Mouse (Mus musculus) cerebral cortex, adult 2 months (tissue): Measurements from ENCODE around the gene Tube1.

Source experiments
- WGBS: fragments of 180-500 bp; shearing (Covaris S2); methylation state at CpG from one replicate; pipeline ENCODE4 v1.1.7; 2018; 5-methylcytosine and 5-hydroxymethylcytosine counted together

Gene Tube1

GRCm38 (mm10) chr10:39167611-39168010 lies 33.8 kb downstream of the Tube1 start:
- WGBS, result 89% methylated on average over 11 of the region's 11 CpGs

GRCm38 (mm10) chr10:39169642-39170041 lies 35.9 kb downstream of the Tube1 start:
- 53% methylated on average over 9 of the region's 9 CpGs for WGBS

- WGBS, result 8% methylated on average over 8 of the region's 8 CpGs
These were observed 36.4 kb downstream of the Tube1 start for GRCm38 (mm10) chr10:39170181-39170580.

- 2% methylated on average over 6 of the region's 6 CpGs for WGBS
These were observed 36.9 kb downstream of the Tube1 start for GRCm38 (mm10) chr10:39170706-39171105.

GRCm38 (mm10) chr10:39171134-39171533 lies 37.4 kb downstream of the Tube1 start:
- 0% methylated on average over 19 of the region's 19 CpGs for WGBS

GRCm38 (mm10) chr10:39171603-39172539 lies 38.1 kb downstream of the Tube1 start:
- WGBS, result 9% methylated on average over 26 of the region's 26 CpGs

- 52% methylated on average over 6 of the region's 6 CpGs for WGBS
These were observed 38.8 kb downstream of the Tube1 start for GRCm38 (mm10) chr10:39172540-39172931.

GRCm38 (mm10) chr10:39173077-39173476 lies 39.3 kb downstream of the Tube1 start:
- 22% methylated on average over 13 of the region's 13 CpGs for WGBS

- 88% methylated on average over 5 of the region's 5 CpGs for WGBS
These were observed 43.2 kb downstream of the Tube1 start for GRCm38 (mm10) chr10:39176981-39177380.

GRCm38 (mm10) chr10:39184864-39185544 lies 51.2 kb downstream of the Tube1 start:
- WGBS, result 41% methylated on average over 8 of the region's 8 CpGs

GRCm38 (mm10) chr10:39185545-39185906 lies 51.8 kb downstream of the Tube1 start:
- WGBS, result 48% methylated on average over 4 of the region's 4 CpGs

- WGBS, result 95% methylated on average over 3 of the region's 3 CpGs
These were observed 58.9 kb downstream of the Tube1 start for GRCm38 (mm10) chr10:39192673-39193072.

GRCm38 (mm10) chr10:39198216-39198615 lies 64.4 kb downstream of the Tube1 start:
- WGBS, result 96% methylated on average over 11 of the region's 11 CpGs
